Mouse (Mus musculus) monocyte, adult 5-6 weeks (primary cell): ENCODE data around the gene Wiz. TPM values are rescaled to one million over a fixed set of nuclear protein-coding genes. Genes with fewer than 3 reads are reported as not detected.
A peak's percentile ranks its signal among the peaks of the same experiment; 100 is the strongest.

ENCODE experiments used
- ATAC-seq: fragments of 153-309, 156-312 bp; replicated peaks from 2 replicates; pipeline ENCODE4 v1.8.0; 2017; ENCODE audit warnings: mild to moderate bottlenecking; ENCODE audit not compliant: low TSS enrichment, insufficient number of reproducible peaks, severe bottlenecking, poor library complexity, low FRiP score
- total RNA-seq: library from RNA; stranded (forward); fragments of 200-1000, 200-491, 200-594 nt; gene quantifications from 3 replicates; pipeline ENCODE4 v1.2.3, GENCODE M21; 2017

Gene Wiz
- total RNA-seq, 1 experiment from 2014 or later, result 6.5 TPM

DNA sequence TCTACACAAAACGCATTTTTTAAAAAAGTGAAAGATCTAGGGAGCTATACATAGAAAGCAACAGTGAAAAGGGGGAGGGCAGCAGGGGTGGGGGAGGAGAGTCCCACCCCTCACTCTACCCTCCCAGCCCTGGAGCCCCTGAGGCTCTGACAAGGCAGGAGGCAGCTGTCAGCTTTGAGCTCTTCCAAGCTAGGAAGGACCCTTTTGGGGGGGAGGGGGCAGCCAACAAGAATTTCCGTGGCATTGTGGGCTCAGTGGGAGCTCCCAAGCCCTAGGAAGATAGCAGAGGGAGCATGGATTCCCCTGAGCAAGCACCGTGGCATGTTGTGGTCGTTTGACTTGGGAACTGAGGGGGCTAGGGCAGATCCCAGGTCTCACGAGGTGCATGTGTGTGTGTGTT, 35.0 kb downstream of the Wiz start:
- ATAC-seq, result no peak

DNA sequence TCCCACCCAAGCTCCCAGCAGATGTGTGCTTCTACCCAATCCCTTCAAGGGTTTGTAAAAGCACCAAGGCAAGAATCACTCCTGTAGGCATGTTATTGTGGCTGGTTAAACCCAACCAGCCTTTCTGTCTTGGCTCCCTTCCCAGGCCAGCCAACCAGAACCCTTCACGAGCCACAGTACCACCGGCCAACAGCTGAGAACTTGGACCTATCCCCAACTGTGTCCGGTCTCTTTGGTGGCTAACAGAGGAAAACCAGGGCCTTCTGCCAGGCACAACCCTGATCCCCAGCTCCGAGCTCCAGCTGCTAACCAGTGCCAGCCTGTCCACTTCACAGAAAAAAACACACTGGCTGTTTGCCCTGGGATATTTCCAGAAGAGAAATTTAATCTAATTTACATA, 35.5 kb downstream of the Wiz start:
- no peak for ATAC-seq

DNA sequence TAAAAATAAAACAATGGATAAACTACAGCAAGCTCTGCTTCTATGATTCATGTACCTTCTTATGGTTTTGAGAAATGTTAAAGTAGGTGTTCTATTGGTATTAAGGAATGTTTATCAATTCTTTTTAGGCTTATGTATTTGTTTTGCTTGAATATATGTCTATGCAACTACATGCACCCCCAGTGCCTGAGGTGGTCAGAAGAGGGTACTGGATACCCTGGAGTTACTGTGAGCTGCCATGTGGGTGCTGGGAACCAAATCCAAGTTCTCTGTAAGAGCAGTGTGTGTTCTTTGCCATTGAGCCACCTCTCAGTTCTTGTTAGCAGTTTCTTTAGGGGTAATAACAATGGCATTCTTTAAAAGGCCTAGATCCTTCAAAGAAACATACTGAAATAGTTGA, 37.5 kb downstream of the Wiz start:
- no peak for ATAC-seq

DNA sequence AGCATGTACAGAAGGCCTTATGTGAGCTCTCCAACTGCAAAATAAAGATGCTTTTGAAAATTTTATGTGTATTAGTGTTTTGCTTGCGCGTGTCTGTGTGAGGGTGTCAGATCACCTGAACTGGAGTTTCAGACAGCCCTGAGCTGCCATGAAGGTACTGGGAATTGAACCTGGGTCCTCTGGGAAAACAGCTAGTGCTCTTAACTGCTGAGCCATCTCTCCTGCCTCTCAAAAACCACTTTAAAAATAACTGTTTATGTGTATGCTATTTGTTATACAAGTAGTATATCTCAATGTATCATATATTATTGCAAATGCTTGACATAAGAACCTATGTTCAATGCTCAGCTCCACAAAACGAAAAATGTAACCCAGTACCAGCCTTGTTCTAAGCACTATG, 38.0 kb downstream of the Wiz start:
- no peak for ATAC-seq

DNA sequence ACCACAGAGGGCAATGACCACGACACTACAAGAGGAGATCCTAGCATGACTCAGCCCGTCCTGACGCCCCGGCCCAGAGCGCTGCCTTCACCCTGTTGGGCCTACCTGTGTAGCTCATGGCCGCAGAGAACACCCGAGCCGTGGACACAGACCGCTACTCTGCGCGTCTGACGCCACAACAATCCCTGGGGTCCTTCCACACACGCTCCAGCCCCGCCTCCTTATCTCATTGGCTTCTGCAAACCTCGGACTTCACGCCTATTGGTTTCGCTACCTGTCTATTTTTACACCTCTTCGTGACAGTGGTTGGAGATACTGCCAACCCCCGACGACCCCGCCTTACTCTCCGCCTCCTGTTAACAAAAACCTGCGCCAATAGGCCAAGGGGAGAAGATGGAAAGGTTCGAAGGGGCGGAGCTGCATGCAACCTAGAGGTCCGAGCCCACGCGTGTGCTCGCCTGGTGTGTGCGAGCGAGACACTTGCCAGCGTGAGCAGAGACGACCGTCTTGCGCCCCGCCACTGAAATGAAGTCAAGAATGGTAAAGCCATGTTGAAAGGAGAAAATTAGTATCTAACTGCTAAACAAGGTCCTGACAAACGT, 38.8 kb downstream of the Wiz start, which contains the start of gene Akap8l:
Akap8l (minus strand) TSS at position 226 of the 602 bp plus-strand sequence.
- ATAC-seq, result peak; percentile 97

DNA sequence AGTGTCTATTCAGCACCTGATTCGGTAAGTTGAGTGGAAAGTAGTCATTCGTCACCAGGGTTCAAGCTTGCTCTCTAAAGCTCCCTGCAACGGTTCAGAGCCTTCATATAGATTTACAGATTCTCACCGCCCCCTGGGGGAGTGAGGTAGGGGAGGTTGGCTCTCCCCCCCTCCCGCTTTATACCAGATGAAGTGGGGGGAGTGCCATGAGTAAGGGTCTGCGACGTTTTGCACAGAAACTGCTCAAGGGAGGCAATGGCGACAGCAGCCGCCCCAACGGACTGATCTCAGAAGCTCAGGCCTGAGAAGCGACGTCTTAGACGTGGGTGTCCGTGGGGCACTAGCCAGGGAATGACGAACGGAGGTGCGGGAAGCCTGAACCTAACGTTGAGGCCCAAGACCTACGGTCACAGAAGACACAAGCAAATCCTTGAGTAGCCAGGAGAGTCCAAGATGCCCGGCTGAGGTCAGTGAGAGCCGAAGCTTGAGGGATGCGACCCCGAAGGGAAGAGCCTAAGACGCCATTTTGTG, 39.3 kb downstream of the Wiz start:
- ATAC-seq, result no peak

DNA sequence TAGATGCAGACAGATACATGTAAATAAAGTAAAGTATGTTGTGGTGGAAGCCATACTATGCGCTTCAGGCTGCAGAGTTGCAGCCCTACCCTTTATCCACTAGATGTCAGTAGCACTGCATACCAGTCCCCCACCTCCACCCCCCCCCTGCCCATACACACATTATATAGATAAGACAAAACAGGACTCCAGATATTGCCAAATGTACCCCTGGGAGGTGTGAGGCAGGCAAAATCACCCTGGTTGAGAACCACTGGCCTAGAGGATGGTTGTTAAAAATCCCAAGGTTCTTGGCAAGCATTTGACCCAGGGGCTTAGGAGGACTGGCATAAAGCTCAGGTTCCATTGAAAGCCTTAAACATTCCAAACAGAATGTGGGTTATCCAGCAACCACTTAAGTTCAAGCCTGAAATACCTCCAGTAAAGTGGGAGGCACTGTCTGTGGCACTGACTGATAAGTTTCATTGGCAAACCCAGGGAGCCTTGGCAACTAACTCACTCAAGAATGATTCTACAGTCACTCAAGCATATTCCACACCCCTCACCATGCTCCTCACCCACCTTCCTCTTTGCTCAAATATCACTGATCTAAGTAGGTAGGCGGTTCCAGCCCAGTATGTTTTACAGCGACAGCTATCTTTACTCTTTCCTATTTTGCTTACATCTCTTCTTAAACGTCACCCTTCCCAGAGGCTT, 40.1 kb downstream of the Wiz start:
- ATAC-seq, result peak; percentile 40; the same call in 1 of the 2 replicates

DNA sequence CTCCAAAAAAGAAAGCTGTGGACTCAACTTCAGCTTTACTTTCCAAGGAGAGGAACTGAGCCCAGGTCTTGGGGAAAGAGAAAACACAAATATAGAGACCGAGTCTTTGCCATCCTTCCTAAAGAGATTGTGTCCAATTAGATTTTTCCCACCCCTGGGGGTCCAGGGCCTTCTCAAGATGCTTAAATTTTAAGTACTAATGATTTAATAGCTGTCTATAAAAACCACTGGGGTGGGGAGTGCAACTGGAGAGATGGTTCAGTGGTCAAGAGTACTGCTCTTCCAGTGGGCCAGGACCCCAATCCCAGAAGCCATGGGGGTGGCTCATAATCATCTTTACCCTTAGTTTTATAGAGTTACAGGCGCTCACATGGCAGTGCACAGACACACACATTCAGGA, 40.8 kb downstream of the Wiz start:
- no peak for ATAC-seq

DNA sequence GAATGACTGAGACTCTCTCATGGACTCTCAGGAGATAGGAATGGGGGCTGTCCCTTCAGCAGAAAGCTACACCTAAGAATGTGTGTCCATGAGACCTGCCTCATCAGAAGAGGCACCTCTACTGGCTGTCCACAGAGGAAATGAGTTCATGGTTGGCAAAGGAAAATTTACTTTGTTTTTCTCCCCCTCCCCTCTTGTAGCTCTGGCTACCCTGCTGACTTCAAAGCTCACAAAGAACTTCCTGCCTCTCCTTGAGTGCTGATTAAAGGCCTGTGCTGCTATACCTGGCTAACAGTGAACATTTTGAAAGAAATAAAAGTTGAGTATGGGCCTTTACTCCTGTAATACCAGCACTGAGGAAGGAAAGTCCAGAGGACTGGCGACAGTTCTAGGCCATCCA, 48.1 kb downstream of the Wiz start:
- ATAC-seq, result no peak

DNA sequence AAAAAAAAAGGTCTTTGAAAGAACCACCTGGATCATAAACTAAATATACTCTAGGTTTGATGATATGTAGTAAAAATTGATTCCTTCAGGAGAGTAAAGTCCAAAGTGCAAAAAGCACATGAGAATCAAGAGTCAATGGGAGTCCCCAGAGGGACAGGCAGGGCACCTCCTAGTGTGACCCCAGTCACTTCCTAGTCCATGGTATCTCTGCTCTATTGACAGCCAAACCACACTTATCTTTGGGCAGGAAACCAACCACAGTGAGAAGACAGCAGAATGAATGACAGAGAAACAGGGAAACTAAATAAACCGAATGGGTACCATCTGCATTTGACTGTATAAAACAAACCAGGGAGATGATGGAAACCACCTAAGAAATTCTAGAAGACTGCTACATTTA, 49.1 kb downstream of the Wiz start:
- ATAC-seq, result no peak

DNA sequence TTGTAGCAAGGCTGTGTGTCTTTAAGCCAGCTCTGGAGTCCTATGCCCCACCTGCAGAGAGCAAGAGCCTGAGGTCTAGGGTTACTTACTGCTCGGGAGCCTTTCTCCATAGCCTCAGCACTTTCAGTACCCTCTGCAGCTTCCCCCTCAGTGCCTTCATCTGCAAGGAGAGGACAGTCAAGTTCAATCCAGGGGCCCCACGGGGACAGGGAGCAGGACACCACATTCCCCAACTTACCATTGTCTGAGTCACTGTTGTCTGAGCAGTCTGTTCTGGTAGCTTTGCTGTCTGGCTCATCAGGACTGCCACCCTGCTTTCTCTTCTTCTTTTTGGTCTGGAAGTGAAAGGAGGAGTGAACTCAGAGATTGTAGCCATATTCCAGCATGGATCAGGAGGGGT, 53.4 kb downstream of the Wiz start:
- ATAC-seq, result no peak

DNA sequence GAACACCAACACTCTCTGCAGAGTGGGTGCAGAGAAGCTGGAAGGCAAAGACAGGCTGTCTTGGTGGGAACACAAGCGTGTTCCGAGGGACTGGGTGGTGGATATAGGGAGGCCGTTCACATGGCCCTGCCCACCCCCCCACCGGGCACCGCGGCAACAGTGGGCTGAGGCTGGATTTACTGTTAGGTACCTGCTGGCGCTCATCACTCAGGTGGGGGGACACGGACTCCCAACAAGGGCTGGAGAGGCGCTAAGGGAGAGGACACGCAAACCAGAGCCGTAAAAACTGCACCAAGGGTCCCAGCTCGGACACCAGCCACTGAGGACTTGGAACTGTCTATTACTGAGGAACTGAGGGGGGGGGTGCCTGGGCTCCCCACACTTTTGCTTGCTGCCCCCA, 54.3 kb downstream of the Wiz start:
- ATAC-seq, result no peak

DNA sequence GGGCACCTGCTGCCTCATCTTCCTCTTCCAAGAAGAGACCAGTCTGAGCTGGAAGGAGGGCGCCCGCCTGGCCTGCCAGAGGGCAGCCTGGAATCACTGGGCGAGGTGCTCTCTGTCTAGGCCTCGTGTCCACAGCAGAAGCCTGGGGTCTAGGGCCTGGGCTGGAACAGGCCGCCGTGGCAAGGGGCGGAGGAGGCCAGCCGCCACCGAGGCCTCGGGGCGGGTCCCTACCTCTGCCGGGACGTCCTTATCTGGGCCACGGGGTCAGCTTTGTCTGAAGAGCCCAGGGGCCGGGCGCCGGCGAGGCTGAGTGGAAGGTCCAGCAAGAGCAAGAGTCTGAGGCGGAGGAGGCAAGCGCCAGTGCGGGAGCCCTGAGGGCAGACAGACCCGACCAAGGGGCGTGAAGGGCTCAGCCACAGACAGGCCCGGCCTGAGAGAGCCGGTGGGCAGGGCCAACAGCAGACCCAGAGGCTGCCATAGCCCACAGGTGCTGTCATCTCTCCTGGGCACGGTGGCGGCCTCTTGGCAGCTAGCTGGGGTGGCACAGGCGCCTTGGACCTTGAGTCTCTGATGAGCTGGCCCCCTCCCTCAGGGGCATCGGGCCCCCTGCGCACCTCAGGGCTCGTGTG, 55.5 kb downstream of the Wiz start:
- ATAC-seq, result no peak

DNA sequence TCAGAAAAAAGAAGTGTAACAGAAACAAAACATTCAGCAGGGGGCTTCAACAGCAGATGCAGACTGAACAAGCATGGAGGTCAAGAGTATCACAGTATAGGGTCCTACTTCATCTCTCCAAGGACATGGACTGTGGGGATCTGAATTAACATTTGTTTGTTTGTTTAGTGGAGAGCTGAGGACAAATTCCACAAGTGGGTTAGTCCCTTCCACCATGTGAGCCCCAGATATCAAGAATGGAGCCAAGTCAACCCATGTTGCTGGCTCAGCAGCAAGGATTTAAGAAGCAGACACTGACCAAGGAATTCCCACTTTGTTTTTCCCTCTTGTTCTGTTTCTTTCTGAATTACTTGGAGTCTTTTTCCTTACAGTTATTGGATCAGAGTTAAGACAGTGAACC, 61.7 kb downstream of the Wiz start:
- ATAC-seq, result no peak

DNA sequence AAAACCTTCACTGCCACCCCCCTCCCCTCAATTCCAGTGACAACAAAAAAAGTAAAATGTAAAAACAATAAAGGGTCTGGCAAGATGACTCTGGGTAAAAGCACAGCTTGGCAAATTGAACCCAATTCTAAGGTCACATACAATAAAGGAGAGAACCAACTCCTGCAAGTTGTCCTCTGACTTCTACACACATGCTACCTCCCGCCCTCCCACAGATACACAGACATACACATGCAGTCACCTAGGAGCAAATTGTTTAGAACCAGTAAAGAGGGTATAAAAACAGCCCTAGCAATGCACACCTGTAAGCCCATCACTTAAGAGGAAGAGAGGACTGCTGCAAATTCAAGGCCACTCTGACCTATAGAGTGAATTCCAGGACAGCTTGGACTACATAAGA, 66.4 kb downstream of the Wiz start:
- ATAC-seq, result no peak

DNA sequence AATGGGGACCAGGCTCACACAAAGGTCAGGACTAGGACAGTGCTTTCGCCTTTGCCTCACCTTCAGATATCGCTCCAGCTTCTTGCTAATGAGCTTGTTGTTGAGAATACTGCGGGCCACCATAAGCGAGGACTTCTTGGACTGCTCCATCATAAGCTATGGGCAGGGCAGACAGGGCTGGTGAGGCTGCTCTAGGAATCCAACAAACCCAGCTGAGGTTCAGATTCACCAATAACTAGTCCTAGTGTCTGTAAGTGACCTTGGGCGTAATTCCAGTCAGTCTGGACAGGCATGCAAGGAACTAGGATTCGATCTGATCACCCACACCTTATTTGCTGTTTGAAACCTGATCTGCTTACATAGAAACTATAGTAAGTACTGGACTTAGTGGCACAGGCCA, 67.4 kb downstream of the Wiz start:
- no peak for ATAC-seq

DNA sequence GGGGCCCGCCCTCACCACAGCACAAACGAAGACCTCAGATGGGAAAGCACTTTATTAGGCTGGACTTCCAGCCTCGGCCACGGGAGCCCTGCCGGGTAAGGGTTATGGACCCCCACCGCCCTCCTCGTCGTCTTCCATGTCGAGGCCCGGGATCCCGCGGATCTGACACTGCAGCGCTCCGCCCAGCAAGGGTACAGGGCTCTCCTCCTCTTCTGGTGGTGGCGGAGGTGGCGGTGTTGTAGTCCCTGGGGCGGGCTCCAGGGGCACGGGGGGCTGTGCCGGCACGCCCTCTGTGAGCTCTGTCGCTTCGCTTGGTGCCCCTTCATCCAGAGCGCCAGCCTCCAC, 67.9 kb downstream of the Wiz start:
- peak; percentile 15 for ATAC-seq

DNA sequence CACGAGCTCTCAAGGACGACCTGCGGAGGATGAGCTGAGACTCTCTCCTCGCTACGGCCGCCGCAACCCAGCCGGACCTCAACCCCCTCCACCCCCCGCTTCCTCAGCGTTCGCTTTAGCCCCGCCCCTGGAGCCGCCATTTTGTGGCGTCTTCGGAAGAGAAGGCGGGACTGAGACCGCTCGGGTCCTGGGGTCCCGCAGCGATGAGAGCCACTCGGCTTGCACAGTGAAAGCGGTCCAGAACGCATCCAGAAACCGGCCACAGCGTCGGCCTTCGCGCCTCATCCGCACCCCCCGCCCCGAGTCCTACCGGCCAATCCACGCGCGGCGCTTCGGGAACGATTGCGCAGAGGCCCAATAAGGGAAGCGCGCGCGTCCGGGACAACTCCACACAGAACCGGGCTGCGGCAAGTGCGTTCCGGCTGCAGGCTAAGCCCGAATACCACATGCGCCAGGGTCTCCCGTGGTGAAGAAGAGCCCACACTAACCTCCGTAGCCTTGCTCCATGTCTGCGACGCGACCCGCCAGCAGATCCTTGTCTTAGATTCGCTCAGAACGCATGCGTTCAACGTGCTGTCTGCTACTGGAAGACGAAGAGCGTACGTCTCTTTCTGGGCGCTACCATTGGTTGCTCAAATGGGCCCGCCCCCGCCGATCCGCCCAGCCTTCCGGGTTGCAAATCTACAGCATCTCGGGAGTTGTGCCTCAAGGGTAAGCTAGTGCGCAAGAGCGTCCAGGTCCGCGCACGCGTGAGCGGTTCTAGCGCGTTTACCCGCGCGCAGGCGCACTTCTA, 68.4 kb downstream of the Wiz start, which contains the start of gene Akap8:
Akap8 (minus strand) TSS at position 642 of the 793 bp plus-strand sequence.
- peak; percentile 96 for ATAC-seq

DNA sequence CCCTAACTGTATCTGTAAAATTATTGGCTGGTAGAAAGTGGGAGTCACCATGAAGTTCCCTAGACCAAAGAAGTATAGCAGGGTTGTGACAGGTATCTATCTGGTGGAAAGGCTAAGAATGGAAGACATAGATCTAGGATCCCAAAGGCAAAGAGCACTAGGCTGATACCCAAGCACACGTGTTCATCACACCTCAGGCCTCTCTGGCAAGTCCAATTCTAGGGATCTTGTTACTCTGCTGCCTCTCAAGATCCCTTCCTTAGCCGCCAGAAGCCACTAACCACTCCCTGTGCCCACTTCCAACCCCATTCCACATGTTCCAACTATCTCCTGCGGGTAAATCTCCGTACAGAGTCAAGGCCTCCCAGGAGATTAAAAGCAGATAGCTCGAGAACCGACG, 69.3 kb downstream of the Wiz start:
- no peak for ATAC-seq
